Mouse (Mus musculus) cerebellum, postnatal 14 days (tissue): Measurements from ENCODE around the gene Hsp90ab1.

Experiments used
- DNase-seq, 2 experiments: peaks; one replicate each; pipeline ENCODE4 v3.0.0; 2021; ENCODE audit warnings: mixed read lengths in 2 of 2

Gene Hsp90ab1

DNA sequence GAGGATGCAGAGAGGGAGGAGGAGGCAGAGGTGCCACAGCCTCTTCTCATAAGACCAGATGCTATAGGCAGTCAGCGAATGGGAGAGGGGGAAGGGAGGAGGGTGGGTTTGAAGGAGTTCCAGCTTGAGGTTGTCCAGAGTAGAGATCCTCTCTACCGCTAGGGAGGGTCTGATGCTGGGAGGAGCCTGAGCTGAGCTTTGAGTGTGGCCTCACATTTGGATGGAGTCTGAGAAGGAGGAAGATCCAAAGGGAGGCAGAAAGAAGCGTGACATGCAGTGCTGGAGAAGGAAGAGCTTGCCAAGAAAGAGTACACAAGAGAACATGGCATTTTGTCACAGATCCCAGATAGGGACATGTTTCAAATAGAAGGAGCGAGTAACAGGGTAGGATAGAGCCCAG is 34.7 kb downstream of the Hsp90ab1 start:
- no peak for DNase-seq

DNA sequence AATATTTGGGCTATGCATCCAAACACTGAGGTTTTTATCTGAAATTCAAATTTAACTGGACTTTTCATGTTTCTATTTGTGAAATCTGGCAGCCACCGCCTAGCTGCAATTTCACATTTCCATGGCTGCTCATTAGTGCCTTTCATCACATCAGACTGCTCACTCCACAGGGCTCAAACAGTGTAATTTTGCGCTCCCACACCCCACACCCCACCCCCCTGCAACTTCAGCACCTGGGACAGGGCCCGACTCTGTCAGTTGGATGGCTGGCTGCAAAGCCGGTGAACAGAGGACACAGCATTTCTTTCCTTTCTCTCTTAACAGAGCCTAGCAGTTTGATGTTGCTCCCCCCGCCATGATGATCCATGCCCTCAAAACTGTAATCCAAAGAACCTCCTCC is 36.8 kb downstream of the Hsp90ab1 start:
- no peak for DNase-seq

DNA sequence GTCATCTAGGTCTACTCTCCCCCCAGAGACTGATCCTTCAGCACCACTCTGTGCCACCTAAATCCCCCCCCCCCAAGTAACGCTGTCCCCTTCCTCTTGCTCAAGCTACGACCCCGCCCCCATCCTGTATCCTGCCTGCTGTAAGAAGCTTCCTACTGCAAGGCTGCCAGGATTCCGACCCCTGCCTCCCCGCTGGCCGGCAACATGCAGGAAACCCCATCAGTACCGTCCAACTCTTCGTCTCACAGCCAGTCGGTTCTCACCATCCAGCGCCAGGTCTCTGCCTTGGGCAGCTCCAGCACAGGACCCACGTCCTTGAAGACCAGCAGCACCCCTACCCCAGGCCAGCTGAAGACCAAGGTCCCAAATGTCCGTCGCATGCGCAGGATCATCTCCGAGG is 40.2 kb downstream of the Hsp90ab1 start:
- DNase-seq: no peak

DNA sequence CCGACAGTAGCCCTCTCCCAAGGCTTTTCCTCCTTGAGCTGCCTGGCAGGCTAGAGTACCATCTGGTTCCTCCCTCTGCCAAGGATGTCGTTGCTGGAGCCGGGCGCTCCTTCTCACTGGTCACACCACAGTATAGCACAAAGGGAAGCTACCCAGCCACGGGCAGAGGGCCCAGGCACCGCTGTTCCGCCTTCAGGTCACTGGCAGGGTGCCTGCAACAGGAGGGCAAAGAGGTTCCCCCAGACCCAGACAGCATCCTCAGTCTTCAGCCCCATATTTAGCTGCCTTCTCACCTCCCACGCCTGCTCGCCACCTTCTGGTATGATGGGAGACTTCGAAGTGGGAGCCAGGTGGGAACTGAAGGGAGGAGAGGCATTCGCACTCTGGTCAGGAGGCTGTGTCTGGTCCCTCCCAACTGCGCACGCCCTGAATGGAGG is 42.7 kb downstream of the Hsp90ab1 start:
- DNase-seq: peak; percentile 97 to 98

DNA sequence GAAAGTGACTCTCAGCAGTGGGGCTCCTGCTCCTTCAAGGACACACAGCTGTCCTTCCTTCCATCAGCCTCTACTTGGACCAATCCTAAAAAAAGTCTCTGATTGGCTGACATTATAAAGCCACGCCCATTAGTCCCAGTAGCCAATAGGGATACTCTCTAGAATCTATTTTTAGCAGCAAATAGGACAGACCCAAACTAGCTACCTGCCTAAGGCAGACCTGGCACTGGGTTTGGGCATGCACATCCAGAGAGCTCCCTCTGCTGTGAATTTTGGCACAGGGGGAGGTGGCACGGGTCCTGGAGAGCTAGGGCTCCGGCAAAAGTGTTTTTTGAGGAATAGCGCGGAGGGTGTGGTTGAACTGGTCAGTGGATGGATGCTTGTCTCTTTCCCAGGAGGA is 46.5 kb downstream of the Hsp90ab1 start:
- peak; percentile 68 to 74 for DNase-seq

DNA sequence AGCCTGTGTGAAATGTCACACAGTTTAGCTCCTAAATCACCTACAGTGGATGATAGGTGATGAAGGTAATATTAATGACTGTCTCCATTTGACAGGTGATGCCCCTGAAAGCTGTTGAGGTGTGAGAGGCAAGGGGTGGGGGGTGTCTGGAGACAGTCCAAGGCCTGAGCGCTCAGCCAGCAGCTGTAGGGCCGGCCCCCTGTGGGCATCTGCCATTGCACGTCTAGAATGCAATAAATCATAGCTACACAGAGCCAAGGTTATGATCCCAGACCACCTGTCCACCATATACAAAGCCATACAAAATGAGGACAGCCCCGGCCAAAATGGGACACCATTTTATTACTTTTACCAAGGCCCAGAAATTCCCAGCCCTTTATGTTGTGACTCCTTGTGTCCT is 48.1 kb downstream of the Hsp90ab1 start:
- DNase-seq: peak; percentile 72 to 79

DNA sequence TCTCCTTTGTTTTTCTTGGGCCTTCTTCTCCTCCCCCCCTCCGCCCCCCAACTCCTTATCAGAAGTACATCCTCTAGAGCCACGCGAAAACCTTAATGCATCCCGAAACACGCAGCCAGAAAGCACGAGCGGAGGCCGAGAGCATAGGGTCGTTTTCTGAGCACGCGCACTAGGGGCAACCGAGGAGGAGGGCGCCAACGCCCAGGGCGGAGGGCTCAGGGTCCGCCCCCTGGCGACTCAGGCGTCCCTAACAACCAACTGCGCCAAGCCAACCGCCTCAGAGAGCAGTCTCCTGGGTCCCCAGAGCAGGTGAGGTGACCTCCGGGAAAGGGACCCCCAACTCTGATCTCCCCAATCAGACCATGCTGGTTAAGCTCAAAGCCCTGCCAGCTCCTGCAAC is 49.8 kb downstream of the Hsp90ab1 start, which contains the start of gene Tcte1:
TSS of gene Tcte1 (plus strand) at position 172 of the 400 bp plus-strand sequence.
- peak; percentile 56 to 63 for DNase-seq

DNA sequence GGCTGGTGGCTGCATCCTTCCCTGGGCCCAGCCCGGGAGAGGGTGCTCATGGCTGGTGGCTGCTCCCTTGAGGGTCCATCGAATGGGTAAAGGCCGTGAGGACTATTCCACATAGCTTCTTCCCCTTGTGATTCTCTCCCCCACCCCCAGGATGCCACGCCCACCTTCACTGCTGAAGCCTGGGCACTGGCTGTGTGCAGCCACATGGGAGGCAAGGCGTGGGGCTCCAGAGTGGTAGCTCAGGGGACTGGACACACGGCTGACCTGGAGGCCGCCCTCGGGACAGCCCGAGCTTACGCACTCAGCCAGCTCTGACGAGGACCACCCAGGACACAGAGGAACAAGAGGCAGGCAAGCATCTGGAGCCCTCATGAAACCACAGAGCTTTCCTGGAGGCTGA is 52.9 kb downstream of the Hsp90ab1 start:
- peak; percentile 41 to 45 for DNase-seq

DNA sequence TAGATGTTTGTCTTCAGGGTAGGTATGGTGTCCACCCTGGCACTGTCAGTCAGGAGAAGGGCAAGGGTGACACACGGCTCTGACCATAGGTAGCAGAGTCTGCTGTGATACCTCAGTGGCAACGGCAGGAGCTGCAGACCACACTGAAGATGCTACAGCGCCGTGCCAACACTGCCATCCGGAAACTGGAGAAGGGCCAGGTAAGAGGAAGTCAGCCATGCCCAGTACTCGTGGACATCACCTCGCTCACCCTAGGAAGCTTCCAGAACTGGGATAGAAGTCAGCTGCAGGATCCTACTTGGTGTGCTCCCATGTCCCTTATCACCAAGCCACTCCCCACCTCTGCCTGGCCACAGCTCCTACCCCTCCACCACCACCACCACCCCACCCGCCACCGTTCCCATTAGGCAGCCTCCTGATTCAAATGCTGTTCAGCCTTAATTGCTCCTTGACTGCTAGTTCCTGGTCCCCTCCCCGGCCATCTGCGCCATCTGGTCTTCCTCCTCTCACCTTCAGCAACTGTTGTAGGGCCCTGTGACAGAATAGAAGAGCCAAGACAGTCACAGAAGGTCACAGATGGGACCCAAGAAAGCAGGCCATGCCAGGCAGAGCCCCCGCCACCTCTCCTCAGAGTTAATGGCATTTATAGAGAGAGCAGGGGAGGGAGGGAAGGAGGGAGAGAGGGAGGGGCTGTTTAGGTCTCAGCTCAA is 54.1 kb downstream of the Hsp90ab1 start:
- DNase-seq: peak; percentile 89 to 91
